Mouse (Mus musculus): ENCODE measurements around the gene Rgs12.

Rgs12 gene

GRCm38 (mm10) chr5:35033068-35033467, 83.8 kb downstream of the Rgs12 start:
- CTCF ChIA-PET, result no interaction called here

GRCm38 (mm10) chr5:35033619-35034018, 84.4 kb downstream of the Rgs12 start:
- CTCF ChIA-PET, result no interaction called here

GRCm38 (mm10) chr5:35035141-35035540, 85.9 kb downstream of the Rgs12 start:
- CTCF ChIA-PET, result no interaction called here

- CTCF ChIA-PET, result no interaction called here
Observed at GRCm38 (mm10) chr5:35035795-35036194, 86.5 kb downstream of the Rgs12 start.

- CTCF ChIA-PET, result no interaction called here
Observed at GRCm38 (mm10) chr5:35037438-35037837, 88.2 kb downstream of the Rgs12 start.

- CTCF ChIA-PET, result interaction anchor here (0.6 kb wide), 1 partner anchor 760 kb away, joined by 3 read pairs; no protein-coding TSS in a partner anchor
Observed at GRCm38 (mm10) chr5:35041268-35041829, 92.1 kb downstream of the Rgs12 start, which contains the start of gene Hgfac. Gene Hgfac (plus strand): TSS chr5:35041509.

- CTCF ChIA-PET, result no interaction called here
Observed at GRCm38 (mm10) chr5:35042431-35043109, 93.3 kb downstream of the Rgs12 start.

- CTCF ChIA-PET, result no interaction called here
Observed at GRCm38 (mm10) chr5:35043110-35043451, 93.8 kb downstream of the Rgs12 start.

GRCm38 (mm10) chr5:35050541-35050940, 101.3 kb downstream of the Rgs12 start:
- CTCF ChIA-PET, result no interaction called here

GRCm38 (mm10) chr5:35054628-35055027, 105.4 kb downstream of the Rgs12 start:
- CTCF ChIA-PET, result no interaction called here

GRCm38 (mm10) chr5:35055076-35055475, 105.8 kb downstream of the Rgs12 start:
- CTCF ChIA-PET, result no interaction called here

- CTCF ChIA-PET, result no interaction called here
Observed at GRCm38 (mm10) chr5:35056604-35057432, 107.6 kb downstream of the Rgs12 start, which contains the start of gene Dok7. Gene Dok7 (plus strand): TSS chr5:35056766.

GRCm38 (mm10) chr5:35057582-35057981, 108.3 kb downstream of the Rgs12 start:
- CTCF ChIA-PET, result no interaction called here

- CTCF ChIA-PET, result no interaction called here
Observed at GRCm38 (mm10) chr5:35058216-35058615, 109.0 kb downstream of the Rgs12 start.

GRCm38 (mm10) chr5:35060098-35060497, 110.9 kb downstream of the Rgs12 start:
- CTCF ChIA-PET, result no interaction called here

- CTCF ChIA-PET, result no interaction called here
Observed at GRCm38 (mm10) chr5:35069841-35070240, 120.6 kb downstream of the Rgs12 start.

- CTCF ChIA-PET, result no interaction called here
Observed at GRCm38 (mm10) chr5:35070314-35070713, 121.1 kb downstream of the Rgs12 start.

- CTCF ChIA-PET, result no interaction called here
Observed at GRCm38 (mm10) chr5:35070953-35071352, 121.7 kb downstream of the Rgs12 start.

GRCm38 (mm10) chr5:35071855-35072254, 122.6 kb downstream of the Rgs12 start:
- CTCF ChIA-PET, result no interaction called here

GRCm38 (mm10) chr5:35073235-35073634, 124.0 kb downstream of the Rgs12 start:
- CTCF ChIA-PET, result no interaction called here

GRCm38 (mm10) chr5:35073992-35074391, 124.7 kb downstream of the Rgs12 start:
- CTCF ChIA-PET, result no interaction called here

- CTCF ChIA-PET, result interaction anchor here (0.6 kb wide), 1 partner anchor 11 kb away, joined by 3 read pairs; no protein-coding TSS in a partner anchor
Observed at GRCm38 (mm10) chr5:35076369-35076768, 127.1 kb downstream of the Rgs12 start.

GRCm38 (mm10) chr5:35079101-35079500, 129.9 kb downstream of the Rgs12 start:
- CTCF ChIA-PET, result no interaction called here
